Mouse (Mus musculus) heart, embryonic 16.5 days (tissue): ENCODE measurements around the gene Thbs4. TPM values are rescaled to one million over a fixed set of nuclear protein-coding genes. Genes with fewer than 3 reads are reported as not detected.

Source experiments
- ATAC-seq: fragments of 200-750 bp; cut with Nextera tagmentation; replicated peaks from 2 replicates; pipeline ENCODE4 v1.8.0; 2017; ENCODE audit warnings: moderate number of reproducible peaks; ENCODE audit not compliant: insufficient read depth, low FRiP score; ENCODE audit errors: extremely low read depth
- H3K27ac ChIP-seq: fragments of 300-500 bp; sonication (generic); 2 replicates; pipeline ENCODE4 v1.5.1; 2014; ENCODE audit warnings: mild to moderate bottlenecking, low read length, control low read depth, moderate library complexity
- H3K27me3 ChIP-seq: fragments of 300-500 bp; sonication (generic); 2 replicates; pipeline ENCODE4 v1.6.1; 2014; ENCODE audit warnings: low read length, mixed read lengths; ENCODE audit not compliant: control insufficient read depth, insufficient read depth
- H3K36me3 ChIP-seq: fragments of 300-500 bp; sonication (generic); 2 replicates; pipeline ENCODE4 v1.6.1; 2014; ENCODE audit not compliant: control insufficient read depth, insufficient read depth
- H3K4me1 ChIP-seq: fragments of 300-500 bp; sonication (generic); 2 replicates; pipeline ENCODE4 v1.6.1; 2014; ENCODE audit warnings: low read length, mixed read lengths; ENCODE audit not compliant: control insufficient read depth, insufficient read depth
- H3K4me2 ChIP-seq: fragments of 300-500 bp; sonication (generic); 2 replicates; pipeline ENCODE4 v1.6.1; 2014; ENCODE audit warnings: low read depth, mild to moderate bottlenecking, control low read depth, low read length
- H3K4me3 ChIP-seq: fragments of 300-500 bp; sonication (generic); 2 replicates; pipeline ENCODE4 v1.5.1; 2014; ENCODE audit warnings: mild to moderate bottlenecking, control low read depth, low read length
- H3K9ac ChIP-seq: fragments of 300-500 bp; sonication (generic); 2 replicates; pipeline ENCODE4 v1.6.1; 2014; ENCODE audit warnings: low read length, control low read depth
- H3K9me3 ChIP-seq: fragments of 300-500 bp; sonication (generic); replicated peaks from 2 replicates; pipeline ENCODE4 v1.6.1; 2016; ENCODE audit warnings: low read length; ENCODE audit not compliant: control insufficient read depth
- WGBS: fragments of 180-500 bp; shearing (Covaris S2); extraction: QIAGEN DNeasy Blood & Tissue Kit; methylation state at CpG from one replicate; pipeline ENCODE4 v1.1.7; 2014; 5-methylcytosine and 5-hydroxymethylcytosine counted together
- polyA plus RNA-seq: library from polyadenylated mRNA; unstranded; fragments of >200 nt; fragmentation: Nextera tagmentation; extraction: Ambion mirVana; gene quantifications from 2 replicates; pipeline ENCODE4 v1.2.1, GENCODE M21; 2015

Thbs4 gene
- polyA plus RNA-seq, 1 experiment from 2014 or later, result 37.5 TPM

DNA sequence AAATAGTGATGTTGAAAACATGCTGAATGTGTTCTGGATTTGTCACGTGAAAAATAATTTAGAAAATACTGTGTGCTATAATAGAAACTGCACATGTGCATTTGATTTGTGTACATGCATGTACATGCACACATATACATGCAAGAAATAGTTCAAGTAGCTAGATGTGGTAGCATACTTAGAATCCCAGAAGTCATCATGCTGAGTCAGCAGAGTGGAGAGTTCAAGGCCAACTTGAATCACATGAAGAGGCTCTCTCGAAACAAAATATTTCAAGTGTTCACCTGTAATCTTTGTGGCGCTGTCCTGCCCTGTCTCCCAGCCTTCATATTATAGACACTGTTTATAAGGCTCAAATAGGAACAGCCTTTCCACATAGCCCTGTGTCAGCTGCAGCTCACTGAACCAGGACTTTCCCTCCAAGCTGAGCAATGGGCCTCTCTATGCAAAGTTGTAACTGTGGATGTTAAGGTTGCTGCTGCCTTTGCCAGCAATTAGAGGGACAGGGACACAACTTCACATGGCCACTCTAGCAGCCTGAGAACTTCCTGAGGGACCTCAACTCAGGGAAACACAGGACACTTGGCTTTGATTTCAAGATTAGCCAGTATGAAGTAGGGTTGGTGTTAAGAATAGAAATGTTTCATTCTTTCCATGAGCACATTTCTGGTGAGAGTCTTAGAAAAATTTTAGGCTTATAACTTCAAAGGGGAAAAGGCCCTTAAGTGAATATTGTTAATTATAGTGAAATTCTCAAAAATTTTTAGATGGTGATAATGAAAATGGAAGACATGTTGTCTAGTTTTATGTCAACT lies 76.6 kb downstream of the Thbs4 start:
- Histone ChIP-seq H3K9me3 (no peaks in the 10 kb centered on the region), H3K27me3 (no peaks in the 10 kb centered on the region), H3K27ac (no peak overlapping the region), H3K4me1 (no peaks in the 10 kb centered on the region), H3K4me2 (no peak overlapping the region), H3K36me3 (no peaks in the 10 kb centered on the region), H3K9ac (no peak overlapping the region), H3K4me3 (no peak overlapping the region)
- WGBS, result 89% methylated on average over 3 of the region's 3 CpGs
- no peak for ATAC-seq

DNA sequence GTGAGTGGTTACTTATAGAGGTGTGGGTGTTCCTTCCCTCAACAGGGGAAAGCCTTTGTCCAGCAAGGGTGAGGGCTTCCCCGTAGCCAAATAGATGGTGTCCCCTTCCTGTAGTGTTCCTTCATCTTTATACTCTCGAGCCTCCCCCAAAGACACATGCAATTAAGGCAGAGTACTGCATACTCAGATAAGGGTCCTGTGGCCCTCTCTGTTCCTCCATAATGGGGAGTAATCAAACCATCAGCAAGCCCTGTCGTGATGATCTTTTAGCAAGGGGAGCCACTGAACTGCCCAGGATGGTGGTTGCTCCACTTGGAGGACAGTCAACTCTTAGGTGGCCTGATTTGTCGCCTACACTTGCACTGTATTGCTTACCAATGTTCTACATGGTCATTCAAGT lies 82.0 kb downstream of the Thbs4 start:
- H3K27me3 ChIP-seq, result no peaks in the 10 kb centered on the region
- H3K9me3 ChIP-seq, result no peaks in the 10 kb centered on the region
- WGBS, result 83% methylated on average over 4 of the region's 4 CpGs
- ATAC-seq, result no peak
- H3K4me3 ChIP-seq, result no peak overlapping the region
- no peak overlapping the region for H3K4me2 ChIP-seq
- no peak overlapping the region for H3K27ac ChIP-seq
- no peaks in the 10 kb centered on the region for H3K36me3 ChIP-seq
- no peaks in the 10 kb centered on the region for H3K4me1 ChIP-seq
- H3K9ac ChIP-seq, result no peak overlapping the region

DNA sequence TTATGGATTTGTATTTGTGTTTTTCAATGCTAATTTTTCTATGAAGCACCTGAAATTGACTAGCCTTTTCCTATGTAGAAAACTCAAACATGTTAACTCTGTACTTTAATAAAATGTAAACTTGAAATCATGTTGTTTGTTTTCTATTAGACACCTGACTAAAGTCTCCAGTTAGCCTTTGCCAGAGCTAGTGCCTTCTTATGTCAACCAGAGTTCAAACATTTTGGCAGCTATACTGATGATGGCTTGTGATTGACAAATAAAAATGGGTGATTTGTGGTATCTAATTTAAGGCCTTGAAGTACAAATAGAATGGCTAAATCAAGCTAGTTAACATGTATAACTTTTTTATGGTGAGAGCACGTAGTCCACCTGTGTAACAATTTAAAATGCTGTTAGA lies 82.8 kb downstream of the Thbs4 start:
- 94% methylated on average over 1 of the region's 1 CpGs for WGBS

DNA sequence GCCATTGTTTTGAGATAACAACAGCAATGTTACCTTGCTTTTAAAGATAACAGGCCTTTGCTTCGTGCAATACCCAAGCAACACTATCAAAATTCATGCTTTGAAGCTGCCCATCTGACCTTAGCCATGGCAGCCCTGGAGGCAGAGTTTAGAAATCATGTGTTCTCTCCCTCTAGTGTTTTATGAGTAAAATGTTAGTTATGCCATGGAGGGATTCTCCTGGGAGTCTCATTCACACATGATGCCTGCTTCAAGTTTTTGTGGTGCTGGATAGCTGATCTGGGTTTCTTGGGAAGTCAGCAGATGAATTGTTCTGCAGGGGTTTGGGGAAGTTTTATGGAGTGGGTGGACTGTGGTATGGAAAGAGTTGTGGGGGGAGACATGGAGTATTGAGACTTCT lies 84.3 kb downstream of the Thbs4 start:
- H3K36me3 ChIP-seq, result peaks cover 6% of the 10 kb centered on the region; the same call in 1 of the 2 replicates
- no peak overlapping the region for H3K27ac ChIP-seq
- H3K4me3 ChIP-seq, result no peak overlapping the region
- H3K27me3 ChIP-seq, result no peaks in the 10 kb centered on the region
- H3K4me1 ChIP-seq, result no peaks in the 10 kb centered on the region
- no peak overlapping the region for H3K4me2 ChIP-seq
- 48% methylated on average over 1 of the region's 1 CpGs for WGBS
- H3K9ac ChIP-seq, result no peak overlapping the region
- no peak for ATAC-seq
- no peaks in the 10 kb centered on the region for H3K9me3 ChIP-seq

More for the DNA sequence above, 82.8 kb downstream of the Thbs4 start:
- Histone ChIP-seq H3K9ac (no peak overlapping the region), H3K4me2 (no peak overlapping the region), H3K27ac (no peak overlapping the region), H3K27me3 (no peaks in the 10 kb centered on the region), H3K36me3 (no peaks in the 10 kb centered on the region), H3K4me3 (no peak overlapping the region), H3K9me3 (no peaks in the 10 kb centered on the region), H3K4me1 (no peaks in the 10 kb centered on the region)
- no peak for ATAC-seq

DNA sequence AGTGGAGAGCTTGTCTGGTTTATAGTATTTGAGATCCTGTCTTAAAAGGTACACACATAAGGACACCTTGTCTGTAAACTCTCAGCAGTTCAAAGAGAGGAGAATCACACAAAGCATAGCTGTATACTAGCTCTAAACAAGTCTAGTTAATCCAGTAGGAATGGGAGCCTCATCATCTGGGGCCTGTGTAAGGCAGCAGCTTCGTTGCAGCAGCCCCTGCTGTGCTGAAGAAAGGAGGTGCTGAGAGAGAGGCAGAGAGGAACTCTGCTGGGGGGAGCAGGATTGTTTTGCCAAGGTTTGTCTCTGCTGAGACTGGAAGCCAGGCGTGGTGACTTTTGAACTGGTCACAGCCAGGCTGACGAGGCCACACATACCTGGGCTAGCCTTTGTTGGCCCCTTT lies 85.1 kb downstream of the Thbs4 start:
- ATAC-seq, result no peak
- H3K36me3 ChIP-seq, result peaks cover 6% of the 10 kb centered on the region; the same call in 1 of the 2 replicates
- H3K4me1 ChIP-seq, result no peaks in the 10 kb centered on the region
- no peak overlapping the region for H3K27ac ChIP-seq
- WGBS, result 61% methylated on average over 3 of the region's 3 CpGs
- H3K4me3 ChIP-seq, result no peak overlapping the region
- H3K27me3 ChIP-seq, result no peaks in the 10 kb centered on the region
- H3K4me2 ChIP-seq, result no peak overlapping the region
- H3K9ac ChIP-seq, result no peak overlapping the region
- no peaks in the 10 kb centered on the region for H3K9me3 ChIP-seq

DNA sequence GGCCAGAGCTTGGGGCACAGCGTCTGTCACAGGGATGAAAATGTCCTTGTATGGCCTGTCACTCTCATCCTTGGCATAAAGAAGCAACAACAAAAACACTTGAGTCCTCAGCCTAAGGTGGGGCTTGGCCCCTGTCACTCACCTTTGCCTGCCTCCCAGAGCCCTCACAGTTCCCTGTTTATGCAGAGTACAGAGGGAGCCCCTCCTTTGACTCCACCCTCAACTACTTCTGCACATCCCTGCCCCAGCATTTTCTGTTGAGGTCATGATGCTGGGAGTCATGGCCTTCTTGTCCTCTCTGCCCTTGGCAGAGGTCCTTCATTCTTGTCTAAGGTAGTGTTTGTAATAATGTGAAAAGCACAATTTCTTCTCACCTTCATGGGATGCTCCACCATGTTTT lies 86.2 kb downstream of the Thbs4 start:
- Histone ChIP-seq H3K27ac (no peak overlapping the region), H3K27me3 (no peaks in the 10 kb centered on the region), H3K4me1 (0 out of 2 replicates have a peak, but pooled peaks cover 2% of the 10 kb centered on the region), H3K36me3 (peaks cover 6% of the 10 kb centered on the region; the same call in 1 of the 2 replicates), H3K4me3 (no peak overlapping the region), H3K9me3 (no peaks in the 10 kb centered on the region), H3K4me2 (no peak overlapping the region), H3K9ac (no peak overlapping the region)
- no peak for ATAC-seq
- 85% methylated on average over 1 of the region's 1 CpGs for WGBS

DNA sequence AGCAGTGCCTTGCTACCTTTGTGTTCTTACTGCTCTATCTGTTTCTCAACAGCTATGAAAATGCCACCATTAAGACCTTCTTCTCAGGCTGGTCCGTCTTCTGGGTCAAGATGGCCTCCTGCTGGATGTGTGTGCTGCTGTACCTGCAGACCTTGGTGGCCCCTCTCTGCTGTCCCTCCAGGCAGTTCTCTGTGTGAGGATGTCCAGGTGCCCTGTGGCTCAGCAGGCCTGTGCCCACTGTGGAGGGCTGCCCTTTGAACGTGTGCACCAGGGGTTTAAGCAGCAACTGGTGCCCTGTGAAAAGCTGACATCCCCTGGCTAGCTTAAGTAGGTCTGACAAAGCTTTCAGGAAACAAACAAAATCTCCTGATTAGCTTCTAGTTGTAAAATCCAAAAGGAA lies 86.7 kb downstream of the Thbs4 start:
- 64% methylated on average over 2 of the region's 2 CpGs for WGBS
- H3K27ac ChIP-seq, result no peak overlapping the region

DNA sequence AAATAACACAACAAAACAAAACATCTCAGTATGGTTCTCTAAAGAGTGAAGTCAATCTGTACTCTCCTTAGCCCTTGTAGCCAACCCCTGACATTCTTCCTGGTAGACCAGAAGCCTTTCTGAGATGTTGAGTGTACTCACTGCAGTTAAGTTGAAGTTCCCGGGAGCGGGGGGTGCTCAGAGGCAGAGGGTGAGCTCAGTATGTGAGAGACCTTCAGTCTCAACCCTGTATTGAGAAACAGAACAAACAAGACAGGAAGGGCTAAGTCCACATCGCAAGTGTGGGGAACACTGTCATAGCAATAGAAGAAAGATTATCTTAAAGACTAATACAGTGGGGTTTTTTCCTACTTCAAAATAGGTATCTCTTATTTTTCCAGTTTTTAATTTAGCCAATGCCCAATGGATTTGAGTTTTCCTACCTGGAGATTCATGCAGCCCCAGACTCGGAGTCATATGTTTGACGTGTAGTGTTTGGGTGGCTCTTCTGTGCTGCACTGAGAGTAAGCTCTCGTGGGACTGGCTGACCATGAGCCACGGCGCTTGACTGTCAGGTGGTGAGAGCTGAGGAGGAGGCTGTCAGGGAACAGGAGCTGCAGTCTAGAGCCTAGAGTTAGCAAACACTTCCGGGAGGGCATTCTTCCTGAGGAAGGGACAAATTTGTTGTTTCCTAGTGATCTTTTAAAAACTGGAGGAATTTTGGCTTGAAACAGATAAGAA lies 88.1 kb downstream of the Thbs4 start:
- Histone ChIP-seq H3K27ac (no peak overlapping the region), H3K4me1 (peaks cover 8% of the 10 kb centered on the region), H3K9me3 (no peaks in the 10 kb centered on the region), H3K4me2 (no peak overlapping the region), H3K36me3 (peaks cover 6% of the 10 kb centered on the region; the same call in 1 of the 2 replicates), H3K4me3 (no peak overlapping the region), H3K27me3 (no peaks in the 10 kb centered on the region), H3K9ac (no peak overlapping the region)
- no peak for ATAC-seq
- 76% methylated on average over 9 of the region's 9 CpGs for WGBS

More for the DNA sequence above, 86.7 kb downstream of the Thbs4 start:
- Histone ChIP-seq H3K4me1 (peaks cover 7% of the 10 kb centered on the region), H3K4me2 (no peak overlapping the region), H3K36me3 (peaks cover 6% of the 10 kb centered on the region; the same call in 1 of the 2 replicates), H3K4me3 (no peak overlapping the region), H3K9ac (no peak overlapping the region), H3K27me3 (no peaks in the 10 kb centered on the region), H3K9me3 (no peaks in the 10 kb centered on the region)
- ATAC-seq, result no peak

DNA sequence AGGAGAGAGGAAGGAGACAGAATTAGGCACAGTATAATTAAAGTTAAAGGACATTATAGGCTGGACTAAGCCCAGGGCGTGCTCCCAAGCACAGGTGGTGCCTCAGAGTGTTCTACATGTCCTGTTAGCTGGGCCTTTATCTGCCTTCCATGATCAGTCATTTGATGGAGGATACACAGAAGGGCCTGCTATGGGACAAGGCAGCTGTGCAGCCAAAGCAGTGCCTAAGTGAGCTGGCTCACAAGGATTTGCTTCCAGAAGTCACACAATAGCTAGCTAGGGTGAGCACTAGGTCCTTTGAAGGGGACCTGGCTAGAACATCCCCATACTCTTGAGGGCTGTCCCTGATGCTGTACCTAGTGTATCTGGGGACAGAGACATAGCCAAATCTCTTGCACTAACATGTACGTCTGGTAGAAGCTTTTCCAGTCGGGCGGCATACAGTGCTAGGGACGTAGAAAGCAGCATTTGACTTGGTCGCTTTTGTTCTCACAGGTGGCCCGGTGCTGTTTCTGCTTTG lies 89.5 kb downstream of the Thbs4 start:
- H3K9ac ChIP-seq, result no peak overlapping the region
- H3K27me3 ChIP-seq, result no peaks in the 10 kb centered on the region
- peaks cover 9% of the 10 kb centered on the region; the same call in 1 of the 2 replicates for H3K36me3 ChIP-seq
- 92% methylated on average over 7 of the region's 7 CpGs for WGBS
- ATAC-seq, result no peak
- no peak overlapping the region for H3K4me3 ChIP-seq
- H3K4me1 ChIP-seq, result peaks cover 8% of the 10 kb centered on the region
- H3K27ac ChIP-seq, result no peak overlapping the region
- no peak overlapping the region for H3K4me2 ChIP-seq
- no peaks in the 10 kb centered on the region for H3K9me3 ChIP-seq
